Mouse (Mus musculus) thymus, adult 18-20 months (tissue): ENCODE measurements around the gene Cdc42.

ENCODE experiments used
- DNase-seq, 2 experiments: peaks; one replicate each; pipeline ENCODE4 v3.0.0; 2022; ENCODE audit warnings: mixed read lengths in 2 of 2

Gene Cdc42

GRCm38 (mm10) chr4:137369954-137370750 is 12.6 kb upstream of the Cdc42 start:
- DNase-seq: peak in 1 of 2 experiments; percentile 19

- DNase-seq: no peak
These were observed 10.7 kb upstream of the Cdc42 start for GRCm38 (mm10) chr4:137368198-137368597.

- peak in 1 of 2 experiments; percentile 60 for DNase-seq
These were observed 10.0 kb upstream of the Cdc42 start for GRCm38 (mm10) chr4:137367275-137368088.

DNA sequence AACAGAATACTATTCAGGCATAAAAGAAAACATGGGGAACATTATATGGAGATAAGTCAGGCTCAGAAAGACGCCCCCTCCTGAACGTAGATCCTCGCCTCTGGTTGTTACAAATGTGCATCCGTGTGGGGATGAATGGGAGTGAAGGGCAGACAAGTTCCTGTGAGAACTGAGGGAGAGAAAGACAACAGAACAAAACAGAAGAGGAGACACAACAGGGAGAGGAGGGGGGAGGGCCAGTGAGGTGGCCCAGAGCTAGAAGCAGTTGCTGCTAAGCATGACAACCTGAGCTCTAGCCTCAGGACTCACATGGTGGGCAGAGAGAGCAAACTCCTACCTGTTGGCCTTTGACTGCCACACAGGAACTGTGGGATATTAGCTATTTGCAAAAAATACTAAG is 8.6 kb upstream of the Cdc42 start:
- no peak for DNase-seq

- DNase-seq: no peak
These were observed 8.0 kb upstream of the Cdc42 start for GRCm38 (mm10) chr4:137365356-137366062.

DNA sequence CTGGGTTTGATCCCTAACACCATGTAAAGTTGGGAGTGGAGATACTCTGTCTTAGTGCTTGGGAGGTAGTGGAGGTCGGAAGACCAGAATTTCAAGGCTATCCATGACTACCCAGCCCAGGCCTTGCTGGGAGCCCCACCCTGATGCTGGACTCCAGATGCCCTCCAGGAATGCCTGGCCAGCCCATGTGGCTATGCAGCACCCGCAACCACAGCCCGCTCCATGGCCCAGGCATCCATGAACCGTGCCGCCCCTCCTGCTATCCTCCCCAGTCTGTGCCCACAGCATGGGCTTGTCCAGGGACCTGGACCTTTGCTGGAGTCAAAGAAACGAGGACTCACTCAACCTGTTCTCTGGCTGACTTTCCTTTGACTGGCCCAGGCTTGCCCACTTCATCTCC is 7.3 kb upstream of the Cdc42 start:
- no peak for DNase-seq

DNA sequence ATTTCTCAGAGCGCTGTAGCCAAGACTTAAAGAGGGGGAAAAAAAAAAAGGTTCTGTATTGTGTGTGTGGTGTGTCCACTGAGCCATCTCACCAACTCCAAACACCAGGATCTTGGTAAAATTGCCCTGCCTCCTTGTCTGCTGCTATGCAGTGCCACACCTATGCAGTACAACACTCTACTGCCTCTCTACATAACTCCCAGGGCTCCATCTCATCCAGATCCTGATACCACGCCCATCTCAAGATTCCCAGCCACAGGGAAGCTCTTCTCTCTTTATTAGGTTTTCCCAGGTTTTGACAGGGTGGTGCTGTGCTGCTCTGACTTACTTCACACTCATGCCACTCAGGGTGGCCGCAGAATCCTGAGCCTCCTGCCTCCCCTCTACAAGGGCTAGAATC is 3.5 kb upstream of the Cdc42 start:
- no peak for DNase-seq

- DNase-seq: peak in 1 of 2 experiments; percentile 35
These were observed 927 bp upstream of the Cdc42 start for GRCm38 (mm10) chr4:137358291-137359002.

- peak; percentile 38 to 49 for DNase-seq
These were observed 628 bp downstream of the Cdc42 start for GRCm38 (mm10) chr4:137356674-137357510.

- DNase-seq: no peak
These were observed 6.9 kb downstream of the Cdc42 start for GRCm38 (mm10) chr4:137350627-137351026.

GRCm38 (mm10) chr4:137345790-137346189 is 11.7 kb downstream of the Cdc42 start:
- DNase-seq: no peak

DNA sequence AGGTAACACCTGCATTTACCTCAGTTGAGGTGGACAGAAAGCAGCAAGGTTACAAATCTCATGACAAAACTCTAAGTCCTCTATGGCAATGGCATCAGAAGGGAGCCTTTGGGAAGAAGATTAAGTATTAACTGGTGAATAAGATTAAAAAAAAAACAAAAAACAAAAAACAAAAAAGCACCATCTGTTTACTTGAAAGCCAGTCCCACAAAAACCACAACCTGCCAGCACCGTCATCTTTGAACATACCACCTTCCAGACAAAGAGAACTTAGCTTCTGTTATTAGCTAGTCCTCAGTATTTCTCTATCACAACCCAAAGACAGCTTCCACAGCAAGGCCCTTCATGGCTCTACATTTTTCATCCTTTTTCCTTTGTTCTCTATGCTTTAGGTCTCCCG is 12.4 kb downstream of the Cdc42 start:
- DNase-seq: no peak

DNA sequence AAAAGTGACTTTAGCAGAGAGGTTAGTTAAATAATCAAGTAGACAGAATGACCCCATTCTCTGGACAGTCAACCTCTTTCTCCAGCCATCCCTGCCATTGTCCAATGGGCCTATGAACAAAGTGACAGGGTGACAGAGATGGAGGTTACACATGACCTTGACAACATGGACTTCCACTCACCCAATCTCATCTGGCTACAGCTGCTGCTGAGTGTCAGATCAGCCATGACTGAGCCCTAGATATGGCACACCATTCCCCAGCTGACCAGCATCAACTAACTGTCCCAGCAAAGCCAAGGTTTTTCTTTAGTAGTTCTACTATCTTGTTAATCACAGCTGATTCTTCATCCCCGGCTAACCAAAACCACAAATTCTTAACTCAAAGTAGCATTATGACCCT is 14.7 kb downstream of the Cdc42 start:
- no peak for DNase-seq

DNA sequence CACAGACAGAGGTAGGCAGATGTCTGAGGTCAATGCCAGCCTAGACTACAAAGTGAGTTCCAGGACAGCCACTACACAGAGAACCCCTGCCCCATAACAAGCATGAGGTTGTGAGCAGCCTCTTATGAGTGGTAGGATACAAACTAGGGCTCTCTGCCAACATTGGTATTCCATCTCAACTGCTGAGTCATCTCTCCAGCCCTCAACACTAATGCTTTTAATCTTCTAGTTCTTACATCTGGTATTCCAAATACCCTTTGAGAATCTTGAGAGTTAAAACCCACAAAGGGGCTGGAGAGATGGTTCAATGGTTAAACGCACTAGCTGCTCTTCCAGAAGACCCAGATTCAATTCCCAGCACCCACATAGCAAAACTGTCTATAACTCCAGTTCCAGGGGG is 18.1 kb downstream of the Cdc42 start:
- DNase-seq: no peak

- DNase-seq: no peak
These were observed 21.1 kb downstream of the Cdc42 start for GRCm38 (mm10) chr4:137336468-137336867.

DNA sequence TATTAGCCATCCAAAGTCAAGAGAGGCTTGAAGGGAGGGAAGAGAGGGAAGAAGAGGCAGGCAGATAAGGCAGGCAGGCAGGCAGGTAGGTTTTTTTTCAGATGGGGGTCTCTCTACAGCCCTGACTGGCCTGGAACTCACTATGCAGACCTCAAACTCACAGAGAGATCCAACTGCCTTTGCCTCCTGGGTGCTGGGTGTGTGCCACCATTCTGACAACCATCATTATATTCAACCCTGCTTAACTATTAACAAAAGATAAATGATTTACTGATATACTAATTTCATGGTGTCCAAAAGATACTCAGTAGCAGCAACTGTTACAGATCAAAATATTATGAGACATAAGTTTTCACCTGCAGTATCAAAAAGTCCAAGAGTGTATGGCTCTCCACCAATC is 25.5 kb downstream of the Cdc42 start:
- no peak for DNase-seq

- DNase-seq: no peak
These were observed 31.0 kb downstream of the Cdc42 start for GRCm38 (mm10) chr4:137326494-137326893.

- no peak for DNase-seq
These were observed 32.6 kb downstream of the Cdc42 start for GRCm38 (mm10) chr4:137324926-137325325.

DNA sequence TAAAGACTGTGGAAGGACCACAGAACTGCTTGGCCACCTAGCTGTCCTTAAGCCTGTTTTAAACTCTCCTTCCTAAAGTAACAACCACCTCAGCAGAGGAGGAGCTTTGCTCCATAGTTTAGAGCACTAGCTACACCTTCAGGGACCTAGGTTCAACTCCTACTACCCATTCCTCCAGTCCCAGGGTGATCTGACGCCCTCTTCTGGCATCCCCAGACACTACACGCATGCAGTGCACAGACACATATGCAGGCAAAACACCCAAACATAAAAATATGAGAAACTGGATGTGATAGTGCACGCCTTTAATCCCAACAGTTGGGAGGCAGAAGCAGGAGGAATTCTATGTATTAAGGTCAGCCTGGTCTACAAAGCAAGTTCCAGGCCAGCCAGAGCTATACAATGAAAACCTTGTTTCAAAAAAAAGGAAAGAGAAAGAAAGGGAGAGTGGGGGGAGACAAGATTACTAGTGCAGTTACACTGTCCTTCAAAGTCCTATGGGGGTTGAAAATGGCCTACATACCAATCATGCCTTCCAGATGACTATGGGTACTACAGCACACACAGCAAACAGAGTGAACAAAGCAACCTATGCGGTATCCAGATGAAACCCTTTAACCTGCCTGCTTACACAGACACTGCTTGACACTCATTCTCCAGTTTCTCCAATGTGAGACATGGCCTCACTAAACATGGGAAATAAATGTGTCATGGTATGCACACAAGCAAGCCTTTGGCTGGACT is 41.3 kb downstream of the Cdc42 start:
- DNase-seq: no peak

GRCm38 (mm10) chr4:137315061-137315460 is 42.5 kb downstream of the Cdc42 start:
- DNase-seq: no peak

GRCm38 (mm10) chr4:137314561-137314960 is 43.0 kb downstream of the Cdc42 start:
- DNase-seq: no peak
